Mouse (Mus musculus) liver, postnatal 0 days (tissue): ENCODE measurements around the gene Olfr286.

Source experiments
- CTCF ChIP-seq: sonication (generic); IDR thresholded peaks from 2 replicates; pipeline ENCODE4 v1.5.1; 2016; ENCODE audit warnings: antibody characterized with exemption, low read depth
- EP300 ChIP-seq: IDR thresholded peaks from 2 replicates; pipeline ENCODE4 v1.6.1; 2016; ENCODE audit warnings: antibody characterized with exemption, low read depth, mild to moderate bottlenecking

DNA sequence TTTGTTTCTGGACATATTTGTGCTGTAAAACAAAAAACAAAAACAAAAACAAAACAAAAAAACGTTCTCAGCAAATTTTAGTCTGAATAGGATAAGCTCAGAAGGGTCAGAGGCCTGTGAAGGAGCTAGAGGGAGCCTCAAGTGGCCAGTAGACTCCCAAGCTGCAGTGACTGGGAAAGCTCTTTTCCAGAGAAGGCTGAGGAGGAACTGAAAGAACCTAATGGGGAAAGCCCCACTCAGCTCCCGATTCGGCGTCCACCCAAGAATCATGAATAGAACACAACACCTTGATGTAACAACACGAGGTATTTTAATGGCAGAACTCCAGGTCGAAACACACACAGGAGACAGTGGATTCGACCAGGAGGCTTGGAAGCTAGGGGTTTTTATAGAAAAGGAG is 23.5 kb upstream of the Olfr286 start:
- TF ChIP-seq CTCF: no peak
- TF ChIP-seq EP300: no peak
